Mouse (Mus musculus): ENCODE data around the gene Plcb2.

- TF ChIP-seq CTCF (IDR thresholded peaks at IDR 0.05; ENCODE audit: control insufficient read depth, insufficient read depth, low read length) (no peak), POLR2A (IDR thresholded peaks at IDR 0.05; ENCODE audit: borderline replicate concordance, control insufficient read depth, low read depth, low read length) (no peak)
Measured at GRCm38 (mm10) chr2:118703913-118704730, 24.1 kb downstream of the Plcb2 start, which contains the start of gene Ankrd63.

All from bone marrow, adult 2 months (tissue).